Mouse (Mus musculus): ENCODE results near the gene Arhgef15. TPM values are rescaled to one million over a fixed set of nuclear protein-coding genes. Genes with fewer than 3 reads are reported as not detected.
A peak's percentile ranks its signal among the peaks of the same experiment; 100 is the strongest.

The Arhgef15 gene
- polyA plus RNA-seq, 1 experiment, result 359 TPM

- no peak for TF ChIP-seq POLR2A (IDR thresholded peaks at IDR 0.05; ENCODE audit: borderline replicate concordance, extremely low read depth, low read depth, low read length)
- no peak for TF ChIP-seq CTCF (IDR thresholded peaks at IDR 0.05; ENCODE audit: insufficient read depth, low read length)
- DNase-seq, result no peak
- 1% methylated on average over 10 of the region's 10 CpGs for WGBS
- H3K4me3 ChIP-seq (replicated peaks; ENCODE audit: extremely low read depth, low read depth, low read length), result peak overlapping the region; percentile 64
- no peaks in the 10 kb centered on the region; the same call in 1 of the 2 replicates for H3K4me1 ChIP-seq (ENCODE audit: control insufficient read depth, insufficient read depth, low read length)
Observed at GRCm38 (mm10) chr11:68902047-68902364, 55.3 kb downstream of the Arhgef15 start.

GRCm38 (mm10) chr11:68901351-68902046 is 55.8 kb downstream of the Arhgef15 start, which contains the start of gene Rpl26:
Gene Rpl26, plus strand, starts transcription at chr11:68901583.
- H3K4me3 ChIP-seq (replicated peaks; ENCODE audit: extremely low read depth, low read depth, low read length), result peak within 1 kb of the TSS; percentile 64
- no peaks in the 10 kb centered on the region; the same call in 1 of the 2 replicates for H3K4me1 ChIP-seq (ENCODE audit: control insufficient read depth, insufficient read depth, low read length)
- peak; percentile 91 for TF ChIP-seq CTCF (IDR thresholded peaks at IDR 0.05; ENCODE audit: insufficient read depth, low read length)
- peak; percentile 92 for TF ChIP-seq POLR2A (IDR thresholded peaks at IDR 0.05; ENCODE audit: borderline replicate concordance, extremely low read depth, low read depth, low read length)
- WGBS, result under 1% methylated on average over 52 of the region's 52 CpGs
- peak; percentile 99 for DNase-seq

GRCm38 (mm10) chr11:68900519-68901350 is 56.5 kb downstream of the Arhgef15 start:
- WGBS, result 26% methylated on average over 31 of the region's 31 CpGs
- no peaks in the 10 kb centered on the region; the same call in 1 of the 2 replicates for H3K4me1 ChIP-seq (ENCODE audit: control insufficient read depth, insufficient read depth, low read length)
- H3K4me3 ChIP-seq (replicated peaks; ENCODE audit: extremely low read depth, low read depth, low read length), result peak overlapping the region; percentile 55
- TF ChIP-seq CTCF (IDR thresholded peaks at IDR 0.05; ENCODE audit: insufficient read depth, low read length) (no peak), POLR2A (IDR thresholded peaks at IDR 0.05; ENCODE audit: borderline replicate concordance, extremely low read depth, low read depth, low read length) (no peak)
- no peak for DNase-seq

GRCm38 (mm10) chr11:68899815-68900214 is 57.5 kb downstream of the Arhgef15 start:
- TF ChIP-seq POLR2A (IDR thresholded peaks at IDR 0.05; ENCODE audit: borderline replicate concordance, extremely low read depth, low read depth, low read length) (no peak), CTCF (IDR thresholded peaks at IDR 0.05; ENCODE audit: insufficient read depth, low read length) (no peak)

GRCm38 (mm10) chr11:68898790-68899189 is 58.5 kb downstream of the Arhgef15 start:
- WGBS, result 58% methylated on average over 6 of the region's 6 CpGs
- no peak for DNase-seq
- TF ChIP-seq POLR2A (IDR thresholded peaks at IDR 0.05; ENCODE audit: borderline replicate concordance, extremely low read depth, low read depth, low read length) (no peak), CTCF (IDR thresholded peaks at IDR 0.05; ENCODE audit: insufficient read depth, low read length) (no peak)
- Histone ChIP-seq H3K4me3 (replicated peaks; ENCODE audit: extremely low read depth, low read depth, low read length) (no peak overlapping the region), H3K4me1 (ENCODE audit: control insufficient read depth, insufficient read depth, low read length) (no peaks in the 10 kb centered on the region; the same call in 1 of the 2 replicates)

More at GRCm38 (mm10) chr11:68899815-68900214, 57.5 kb downstream of the Arhgef15 start:
- Histone ChIP-seq H3K4me1 (ENCODE audit: control insufficient read depth, insufficient read depth, low read length) (no peaks in the 10 kb centered on the region; the same call in 1 of the 2 replicates), H3K4me3 (replicated peaks; ENCODE audit: extremely low read depth, low read depth, low read length) (no peak overlapping the region)
- DNase-seq, result no peak
- WGBS, result 79% methylated on average over 8 of the region's 8 CpGs

- no peak overlapping the region for H3K4me3 ChIP-seq (replicated peaks; ENCODE audit: extremely low read depth, low read depth, low read length)
- TF ChIP-seq CTCF (IDR thresholded peaks at IDR 0.05; ENCODE audit: insufficient read depth, low read length) (no peak), POLR2A (IDR thresholded peaks at IDR 0.05; ENCODE audit: borderline replicate concordance, extremely low read depth, low read depth, low read length) (no peak)
- DNase-seq, result no peak
- no peaks in the 10 kb centered on the region; the same call in 1 of the 2 replicates for H3K4me1 ChIP-seq (ENCODE audit: control insufficient read depth, insufficient read depth, low read length)
- 51% methylated on average over 6 of the region's 6 CpGs for WGBS
Observed at GRCm38 (mm10) chr11:68897838-68898237, 59.4 kb downstream of the Arhgef15 start.

DNA sequence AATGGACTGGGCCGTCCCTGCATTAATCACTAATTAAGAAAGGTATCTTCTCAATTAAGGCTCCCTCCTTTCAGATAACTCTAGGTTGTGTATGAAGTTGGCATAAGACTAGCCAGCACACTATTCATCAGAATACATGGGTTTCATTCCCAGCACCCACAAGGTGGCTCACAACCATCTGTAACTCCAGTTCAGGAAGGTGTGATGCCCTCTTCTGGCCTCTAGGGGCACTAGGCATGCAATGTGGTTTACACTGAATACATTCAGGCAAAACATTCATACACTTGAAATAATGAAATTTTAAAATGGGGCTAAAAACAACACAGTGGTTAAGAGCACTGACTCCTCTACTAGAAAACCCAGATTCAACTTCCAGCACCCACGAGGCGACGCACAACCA is 60.2 kb downstream of the Arhgef15 start:
- no peak for DNase-seq
- Histone ChIP-seq H3K4me3 (replicated peaks; ENCODE audit: extremely low read depth, low read depth, low read length) (no peak overlapping the region), H3K4me1 (ENCODE audit: control insufficient read depth, insufficient read depth, low read length) (peaks cover under 1% of the 10 kb centered on the region; the same call in 1 of the 2 replicates)
- TF ChIP-seq CTCF (IDR thresholded peaks at IDR 0.05; ENCODE audit: insufficient read depth, low read length) (peak; percentile 65), POLR2A (IDR thresholded peaks at IDR 0.05; ENCODE audit: borderline replicate concordance, extremely low read depth, low read depth, low read length) (no peak)
- 66% methylated on average over 4 of the region's 4 CpGs for WGBS

GRCm38 (mm10) chr11:68896247-68896646 is 61.0 kb downstream of the Arhgef15 start:
- Histone ChIP-seq H3K4me1 (ENCODE audit: control insufficient read depth, insufficient read depth, low read length) (peaks cover 3% of the 10 kb centered on the region; the same call in 1 of the 2 replicates), H3K4me3 (replicated peaks; ENCODE audit: extremely low read depth, low read depth, low read length) (no peak overlapping the region)
- DNase-seq, result no peak
- TF ChIP-seq POLR2A (IDR thresholded peaks at IDR 0.05; ENCODE audit: borderline replicate concordance, extremely low read depth, low read depth, low read length) (no peak), CTCF (IDR thresholded peaks at IDR 0.05; ENCODE audit: insufficient read depth, low read length) (no peak)
- 52% methylated on average over 5 of the region's 5 CpGs for WGBS

- DNase-seq, result no peak
- Histone ChIP-seq H3K4me3 (replicated peaks; ENCODE audit: extremely low read depth, low read depth, low read length) (no peak overlapping the region), H3K4me1 (ENCODE audit: control insufficient read depth, insufficient read depth, low read length) (peaks cover 3% of the 10 kb centered on the region; the same call in 1 of the 2 replicates)
- no peak for TF ChIP-seq CTCF (IDR thresholded peaks at IDR 0.05; ENCODE audit: insufficient read depth, low read length)
- no peak for TF ChIP-seq POLR2A (IDR thresholded peaks at IDR 0.05; ENCODE audit: borderline replicate concordance, extremely low read depth, low read depth, low read length)
- WGBS, result 62% methylated on average over 12 of the region's 12 CpGs
Observed at GRCm38 (mm10) chr11:68893911-68894464, 63.3 kb downstream of the Arhgef15 start.

Other genes starting within 250 kb of the Arhgef15 start
- 74.3 and 75.3 TPM in 2 replicates for gene Ndel1, start 85.6 kb downstream of the Arhgef15 start, polyA plus RNA-seq (2012; rRNA removed)
- 0.14 and 1.4 TPM in 2 replicates for gene Rnf222, start 68.9 kb downstream of the Arhgef15 start, polyA plus RNA-seq (2012; rRNA removed)
- gene Rpl26, start 55.9 kb downstream of the Arhgef15 start, polyA plus RNA-seq (2012; rRNA removed), result 469 and 674 TPM in 2 replicates
- 0.19 and 0.25 TPM in 2 replicates for gene Odf4, start 30.4 kb downstream of the Arhgef15 start, polyA plus RNA-seq (2012; rRNA removed)
- 34.0 and 40.4 TPM in 2 replicates for gene Slc25a35, start 10.7 kb upstream of the Arhgef15 start, polyA plus RNA-seq (2012; rRNA removed)
- 11.6 and 15.4 TPM in 2 replicates for gene Rangrf, start 17.7 kb upstream of the Arhgef15 start, polyA plus RNA-seq (2012; rRNA removed)
- gene Pfas, start 51.0 kb upstream of the Arhgef15 start, polyA plus RNA-seq (2012; rRNA removed), result 10.0 and 11.3 TPM in 2 replicates
- 23.7 and 30.1 TPM in 2 replicates for gene Ctc1, start 58.4 kb upstream of the Arhgef15 start, polyA plus RNA-seq (2012; rRNA removed)
- 3.2 and 6.8 TPM in 2 replicates for gene Aurkb, start 88.2 kb upstream of the Arhgef15 start, polyA plus RNA-seq (2012; rRNA removed)
- gene Borcs6, start 102.2 kb upstream of the Arhgef15 start, polyA plus RNA-seq (2012; rRNA removed), result 21.0 and 22.8 TPM in 2 replicates
- gene Tmem107, start 113.3 kb upstream of the Arhgef15 start, polyA plus RNA-seq (2012; rRNA removed), result 69.8 and 75.7 TPM in 2 replicates
- gene Vamp2, start 131.0 kb upstream of the Arhgef15 start, polyA plus RNA-seq (2012; rRNA removed), result 120 and 129 TPM in 2 replicates
- 36.8 and 78.5 TPM in 2 replicates for gene Per1, start 137.7 kb upstream of the Arhgef15 start, polyA plus RNA-seq (2012; rRNA removed)
- 0.25 and 0.95 TPM in 2 replicates for gene Hes7, start 162.9 kb upstream of the Arhgef15 start, polyA plus RNA-seq (2012; rRNA removed)
- gene 9130213A22Rik, start 165.1 kb upstream of the Arhgef15 start, polyA plus RNA-seq (2012; rRNA removed), result 1.1 and 1.2 TPM in 2 replicates
- 2.6 and 23.9 TPM in 2 replicates for gene Aloxe3, start 168.4 kb upstream of the Arhgef15 start, polyA plus RNA-seq (2012; rRNA removed)
- 43.9 TPM in 1 of 2 replicates, not detected in the other for gene Alox12b, start 199.5 kb upstream of the Arhgef15 start, polyA plus RNA-seq (2012; rRNA removed)
- gene Alox8, start 240.4 kb upstream of the Arhgef15 start, polyA plus RNA-seq (2012; rRNA removed), result not detected in 2 replicates